Mouse (Mus musculus): Measurements from ENCODE around the gene 4632433K11Rik. TPM values are rescaled to one million over a fixed set of nuclear protein-coding genes. Genes with fewer than 3 reads are reported as not detected.

4632433K11Rik gene
- total RNA-seq, 1 experiment = not detected

DNA sequence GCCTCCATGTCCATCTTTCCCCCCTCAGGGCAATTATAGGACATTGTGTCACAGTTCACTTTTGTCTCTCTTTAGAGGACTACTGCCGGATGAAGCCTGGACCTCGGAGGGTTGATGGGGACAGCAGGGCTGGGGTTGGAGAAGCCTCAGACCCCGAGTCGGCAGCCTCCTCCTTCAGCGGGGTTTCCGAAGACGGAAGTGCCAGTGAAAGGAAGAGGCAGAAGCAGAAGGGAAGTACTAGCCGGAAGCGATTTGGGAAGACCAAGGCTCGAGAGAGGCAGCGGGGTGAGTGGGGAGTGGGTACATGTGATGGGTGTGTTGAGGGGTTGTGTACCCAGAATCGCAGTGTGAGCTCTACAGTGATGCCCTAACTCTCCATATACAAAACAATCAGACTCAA is 25.5 kb downstream of the 4632433K11Rik start:
- H3K9ac ChIP-seq (ENCODE audit: insufficient read depth, low read depth, low read length, poor library complexity, severe bottlenecking) = no peak overlapping the region; the same call in 1 of the 2 replicates
- peaks cover 2% of the 10 kb centered on the region; the same call in 1 of the 2 replicates for H3K36me3 ChIP-seq (ENCODE audit: control insufficient read depth, insufficient read depth, low read length, poor library complexity, severe bottlenecking)
- no peak overlapping the region for H3K27ac ChIP-seq (ENCODE audit: insufficient read depth, low read depth, low read length, poor library complexity, severe bottlenecking)
- DNase-seq (ENCODE audit: low read depth, low spot score) = no peak
- no peak for TF ChIP-seq CHD2 (IDR thresholded peaks at IDR 0.05; ENCODE audit: low read depth, low read length)
- no peak for TF ChIP-seq MAFK (IDR thresholded peaks at IDR 0.05; ENCODE audit: insufficient read depth, low read depth, low read length)
- no peak for TF ChIP-seq ZC3H11A (IDR thresholded peaks at IDR 0.05; ENCODE audit: borderline replicate concordance, low read depth, low read length)
- TF ChIP-seq HCFC1 (IDR thresholded peaks at IDR 0.05; ENCODE audit: borderline replicate concordance, insufficient read depth, low read length) = no peak
- TF ChIP-seq ZNF384 (IDR thresholded peaks at IDR 0.05; ENCODE audit: low read depth, low read length) = no peak
- H3K4me3 ChIP-seq (ENCODE audit: insufficient read depth in 1 of 2, low read depth in 1 of 2, low read length in 2 of 2, poor library complexity in 1 of 2, severe bottlenecking in 1 of 2) = no peak overlapping the region
- in situ Hi-C loops (cut with MboI; ENCODE audit: low sequenced_read_pairs in 2 of 2, unreplicated experiment in 2 of 2) = no loop called here
- peaks cover 0 to 10% of the 10 kb centered on the region in 2 experiments; a peak in 2 of 4 replicates for H3K4me1 ChIP-seq (ENCODE audit: control insufficient read depth in 2 of 2, insufficient read depth in 2 of 2, low read length in 2 of 2, poor library complexity in 1 of 2)
- no peaks in the 10 kb centered on the region for H3K9me3 ChIP-seq (ENCODE audit: control insufficient read depth, insufficient read depth, low read depth, low read length)

DNA sequence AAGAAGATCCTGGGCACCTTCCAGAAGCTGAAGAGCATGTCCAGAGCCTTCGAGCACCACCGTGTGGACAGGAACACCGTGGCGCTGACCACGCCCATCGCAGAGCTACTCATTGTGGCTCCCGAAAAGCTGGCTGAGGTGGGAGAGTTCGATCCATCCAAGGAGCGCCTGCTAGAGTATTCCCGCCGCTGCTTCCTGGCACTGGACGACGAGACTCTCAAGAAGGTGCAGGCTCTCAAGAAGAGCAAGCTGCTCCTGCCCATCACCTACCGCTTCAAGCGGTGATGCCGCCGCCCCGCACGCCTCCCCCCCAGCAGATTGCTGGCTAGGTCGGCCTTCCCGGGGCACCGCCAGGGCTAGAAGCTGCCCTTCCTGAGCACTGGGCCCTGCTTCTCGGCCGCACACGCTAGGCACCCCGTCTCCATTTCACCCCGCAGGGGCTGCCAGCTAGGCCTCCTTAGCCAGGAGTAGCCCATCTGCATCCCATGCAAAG is 26.4 kb downstream of the 4632433K11Rik start:
- H3K4me1 ChIP-seq (ENCODE audit: control insufficient read depth in 2 of 2, insufficient read depth in 2 of 2, low read length in 2 of 2, poor library complexity in 1 of 2) = peaks cover 0 to 11% of the 10 kb centered on the region in 2 experiments; a peak in 2 of 4 replicates
- H3K27ac ChIP-seq (ENCODE audit: insufficient read depth, low read depth, low read length, poor library complexity, severe bottlenecking) = peak overlapping the region; percentile 99
- H3K9ac ChIP-seq (ENCODE audit: insufficient read depth, low read depth, low read length, poor library complexity, severe bottlenecking) = peak overlapping the region; percentile 99
- no peak for DNase-seq (ENCODE audit: low read depth, low spot score)
- TF ChIP-seq ZNF384 (IDR thresholded peaks at IDR 0.05; ENCODE audit: low read depth, low read length) (no peak), MAFK (IDR thresholded peaks at IDR 0.05; ENCODE audit: insufficient read depth, low read depth, low read length) (no peak), HCFC1 (IDR thresholded peaks at IDR 0.05; ENCODE audit: borderline replicate concordance, insufficient read depth, low read length) (no peak), CHD2 (IDR thresholded peaks at IDR 0.05; ENCODE audit: low read depth, low read length) (no peak), ZC3H11A (IDR thresholded peaks at IDR 0.05; ENCODE audit: borderline replicate concordance, low read depth, low read length) (no peak)
- H3K36me3 ChIP-seq (ENCODE audit: control insufficient read depth, insufficient read depth, low read length, poor library complexity, severe bottlenecking) = peaks cover 3% of the 10 kb centered on the region; the same call in 1 of the 2 replicates
- in situ Hi-C loops (cut with MboI; ENCODE audit: low sequenced_read_pairs in 2 of 2, unreplicated experiment in 2 of 2) = no loop called here
- H3K9me3 ChIP-seq (ENCODE audit: control insufficient read depth, insufficient read depth, low read depth, low read length) = no peaks in the 10 kb centered on the region
- H3K4me3 ChIP-seq (ENCODE audit: insufficient read depth in 1 of 2, low read depth in 1 of 2, low read length in 2 of 2, poor library complexity in 1 of 2, severe bottlenecking in 1 of 2) = peak overlapping the region; percentile 86 to 94

DNA sequence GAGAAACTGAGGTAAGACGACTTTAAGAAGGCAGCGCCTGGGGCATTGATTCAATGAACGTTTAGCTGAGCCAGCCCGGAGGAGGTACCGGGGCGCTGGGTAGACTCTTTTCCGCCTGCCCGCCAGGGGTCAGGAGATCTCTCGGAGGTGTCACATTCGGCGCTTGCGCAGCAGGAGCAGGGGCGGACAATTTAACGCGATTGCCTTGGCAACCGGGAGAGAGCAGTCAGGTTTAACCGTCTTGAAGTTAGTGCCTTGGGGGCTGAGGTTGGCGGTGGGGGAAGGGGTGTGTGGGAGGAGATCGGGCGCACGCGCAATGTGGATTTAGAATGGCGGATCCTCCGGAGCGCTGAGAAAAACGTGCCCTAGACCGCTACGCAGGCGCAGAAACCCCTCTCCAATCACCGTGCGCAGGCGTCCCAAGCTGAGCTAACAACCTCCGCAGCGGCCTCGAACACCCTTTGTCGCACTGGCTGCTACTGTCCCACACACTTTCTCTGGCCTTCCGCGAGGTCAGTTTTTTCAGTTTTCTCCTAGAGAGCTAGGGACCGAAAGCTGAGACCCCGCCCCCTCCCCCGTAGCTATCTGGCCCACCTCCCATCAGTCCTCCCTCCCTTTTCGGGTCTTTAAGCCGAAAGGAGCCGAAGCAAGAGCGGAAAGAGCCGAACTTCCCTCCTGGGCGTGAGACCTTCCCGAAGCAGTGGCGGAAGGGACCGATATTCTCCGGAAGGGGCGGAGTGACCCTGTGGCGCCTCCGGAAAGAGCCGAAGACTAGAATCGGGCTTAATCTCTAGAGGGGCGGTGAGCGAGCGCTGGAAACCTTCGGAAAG is 27.2 kb downstream of the 4632433K11Rik start:
- no peaks in the 10 kb centered on the region for H3K9me3 ChIP-seq (ENCODE audit: control insufficient read depth, insufficient read depth, low read depth, low read length)
- peak; percentile 96 for DNase-seq (ENCODE audit: low read depth, low spot score)
- peak overlapping the region; percentile 99 for H3K27ac ChIP-seq (ENCODE audit: insufficient read depth, low read depth, low read length, poor library complexity, severe bottlenecking)
- H3K4me3 ChIP-seq (ENCODE audit: insufficient read depth in 1 of 2, low read depth in 1 of 2, low read length in 2 of 2, poor library complexity in 1 of 2, severe bottlenecking in 1 of 2) = peak overlapping the region; percentile 86 to 94
- TF ChIP-seq HCFC1 (IDR thresholded peaks at IDR 0.05; ENCODE audit: borderline replicate concordance, insufficient read depth, low read length) (peak; percentile 29; the same call in 1 of the 2 replicates), MAFK (IDR thresholded peaks at IDR 0.05; ENCODE audit: insufficient read depth, low read depth, low read length) (no peak)
- in situ Hi-C loops (cut with MboI; ENCODE audit: low sequenced_read_pairs in 2 of 2, unreplicated experiment in 2 of 2) = no loop called here
- peaks cover 7% of the 10 kb centered on the region; the same call in 1 of the 2 replicates for H3K36me3 ChIP-seq (ENCODE audit: control insufficient read depth, insufficient read depth, low read length, poor library complexity, severe bottlenecking)
- H3K4me1 ChIP-seq (ENCODE audit: control insufficient read depth in 2 of 2, insufficient read depth in 2 of 2, low read length in 2 of 2, poor library complexity in 1 of 2) = peaks cover 0 to 16% of the 10 kb centered on the region in 2 experiments; a peak in 3 of 4 replicates
- peak overlapping the region; percentile 99 for H3K9ac ChIP-seq (ENCODE audit: insufficient read depth, low read depth, low read length, poor library complexity, severe bottlenecking)

DNA sequence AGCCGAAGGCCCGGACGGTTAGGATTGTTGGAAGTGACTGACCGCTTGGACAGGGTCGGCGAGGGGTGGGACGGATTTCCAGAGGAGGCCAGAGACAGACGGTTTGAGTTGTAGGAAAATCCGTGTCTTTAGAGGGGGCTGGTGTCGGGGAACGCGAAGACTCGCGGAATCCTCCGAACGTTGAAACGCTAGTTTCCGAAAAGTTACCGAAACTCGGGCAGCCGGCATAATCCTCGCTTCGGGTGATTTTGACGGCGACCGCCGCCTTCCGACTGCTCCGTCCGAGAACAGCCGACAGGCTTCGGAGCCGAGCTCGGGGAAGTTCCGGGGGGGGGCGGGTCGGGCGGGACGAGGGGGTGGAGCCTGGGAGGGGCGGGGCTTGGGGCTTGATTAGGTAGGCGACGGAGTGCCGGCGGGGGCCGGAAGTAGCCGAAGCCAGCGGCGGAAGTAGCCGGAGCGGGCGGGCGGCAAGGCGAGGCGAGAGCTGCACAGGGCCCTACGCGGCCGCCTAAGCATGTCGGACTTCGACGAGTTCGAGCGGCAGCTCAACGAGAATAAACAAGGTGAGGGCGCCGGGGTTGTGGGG is 27.9 kb downstream of the 4632433K11Rik start, which contains the start of gene U2af2:
Gene U2af2 (plus strand): TSS at position 370 of the 586 bp plus-strand sequence.
- H3K36me3 ChIP-seq (ENCODE audit: control insufficient read depth, insufficient read depth, low read length, poor library complexity, severe bottlenecking) = peaks cover 10% of the 10 kb centered on the region
- H3K9me3 ChIP-seq (ENCODE audit: control insufficient read depth, insufficient read depth, low read depth, low read length) = no peaks in the 10 kb centered on the region
- DNase-seq (ENCODE audit: low read depth, low spot score) = no peak
- no peak for TF ChIP-seq MAFK (IDR thresholded peaks at IDR 0.05; ENCODE audit: insufficient read depth, low read depth, low read length)
- TF ChIP-seq ZC3H11A (IDR thresholded peaks at IDR 0.05; ENCODE audit: borderline replicate concordance, low read depth, low read length) = no peak
- TF ChIP-seq ZNF384 (IDR thresholded peaks at IDR 0.05; ENCODE audit: low read depth, low read length) = no peak
- peak; percentile 56; the same call in 1 of the 2 replicates for TF ChIP-seq HCFC1 (IDR thresholded peaks at IDR 0.05; ENCODE audit: borderline replicate concordance, insufficient read depth, low read length)
- H3K4me1 ChIP-seq (ENCODE audit: control insufficient read depth in 2 of 2, insufficient read depth in 2 of 2, low read length in 2 of 2, poor library complexity in 1 of 2) = peaks cover 0 to 16% of the 10 kb centered on the region in 2 experiments; a peak in 3 of 4 replicates
- peak within 1 kb of the TSS; percentile 99 for H3K27ac ChIP-seq (ENCODE audit: insufficient read depth, low read depth, low read length, poor library complexity, severe bottlenecking)
- peak within 1 kb of the TSS; percentile 86 to 94 for H3K4me3 ChIP-seq (ENCODE audit: insufficient read depth in 1 of 2, low read depth in 1 of 2, low read length in 2 of 2, poor library complexity in 1 of 2, severe bottlenecking in 1 of 2)
- peak within 1 kb of the TSS; percentile 99 for H3K9ac ChIP-seq (ENCODE audit: insufficient read depth, low read depth, low read length, poor library complexity, severe bottlenecking)
- in situ Hi-C loops (cut with MboI; ENCODE audit: low sequenced_read_pairs in 2 of 2, unreplicated experiment in 2 of 2) = no loop called here

Data from ES-E14 (cell line).